Mouse (Mus musculus) layer of hippocampus, adult 9-11 months (tissue): ENCODE measurements at regions not wholly inside any gene's neighbourhood (a gene's known extent, or its start where the extent isn't known, plus 50 kb on each side); places are given as distances from the start of the nearest gene placed in this dataset.

Experiments
- DNase-seq: peaks from one replicate; pipeline ENCODE4 v3.0.0; 2022

DNA sequence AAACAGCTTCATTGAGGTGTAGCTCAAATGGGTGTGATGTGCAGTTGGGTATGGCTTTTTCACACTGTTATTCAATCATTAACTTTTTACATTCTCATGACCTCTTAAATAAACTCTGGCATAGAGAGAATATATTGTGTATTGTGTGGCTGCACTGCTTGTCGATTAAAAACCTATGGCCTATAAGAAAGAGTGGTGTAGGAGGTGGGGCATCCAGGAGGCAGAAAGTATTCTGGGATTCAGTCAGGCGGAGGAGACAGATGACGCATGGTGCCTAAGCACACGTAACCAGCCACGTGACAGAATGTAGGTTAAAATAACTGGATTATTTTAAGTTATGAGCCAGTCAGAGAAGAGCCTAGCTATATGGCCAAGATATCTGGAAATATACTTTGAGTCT lies 78.2 kb upstream of the Slc16a7 start:
- no peak for DNase-seq

DNA sequence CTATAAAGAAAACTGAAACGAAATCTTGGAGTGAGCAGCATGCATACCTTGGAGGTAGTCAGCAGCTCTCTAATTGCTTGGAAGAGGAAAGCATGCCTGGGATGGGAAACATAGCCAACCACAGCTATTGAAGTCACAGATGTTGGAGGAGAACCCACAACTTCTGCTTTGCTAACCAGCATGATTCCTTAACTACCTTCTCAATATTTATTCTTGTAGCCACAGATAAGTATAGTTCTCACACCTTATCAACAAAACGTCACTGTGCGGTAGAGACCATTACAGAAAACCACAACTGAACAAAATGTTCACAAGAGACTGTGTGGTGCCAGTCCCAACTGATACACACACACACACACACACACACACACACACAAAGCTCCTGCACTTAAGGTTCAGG lies 99.1 kb upstream of the Slc16a7 start:
- no peak for DNase-seq

- DNase-seq: peak; percentile 38
Measured at GRCm38 (mm10) chr10:125490395-125490794, 101.1 kb upstream of the Slc16a7 start.

DNA sequence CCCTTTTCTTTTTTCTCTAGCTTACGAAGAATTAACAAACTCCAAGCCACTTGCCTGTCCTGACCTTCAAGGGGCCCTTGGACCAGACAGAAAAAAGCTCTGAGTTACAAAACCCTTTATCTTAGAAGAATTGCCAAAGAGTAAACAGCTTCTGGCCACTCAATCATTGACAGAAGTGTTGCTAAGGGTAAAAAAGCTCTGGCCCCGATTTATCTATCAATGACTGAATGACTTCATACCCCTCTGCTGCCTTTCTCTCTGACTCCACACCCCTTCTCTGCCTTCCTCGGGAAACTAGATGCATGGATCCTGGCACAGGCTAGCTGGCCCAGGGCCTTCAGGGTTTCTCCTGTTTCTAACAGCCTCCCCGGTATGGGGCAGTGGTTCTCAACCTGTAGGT lies 105.2 kb upstream of the Slc16a7 start:
- no peak for DNase-seq

DNA sequence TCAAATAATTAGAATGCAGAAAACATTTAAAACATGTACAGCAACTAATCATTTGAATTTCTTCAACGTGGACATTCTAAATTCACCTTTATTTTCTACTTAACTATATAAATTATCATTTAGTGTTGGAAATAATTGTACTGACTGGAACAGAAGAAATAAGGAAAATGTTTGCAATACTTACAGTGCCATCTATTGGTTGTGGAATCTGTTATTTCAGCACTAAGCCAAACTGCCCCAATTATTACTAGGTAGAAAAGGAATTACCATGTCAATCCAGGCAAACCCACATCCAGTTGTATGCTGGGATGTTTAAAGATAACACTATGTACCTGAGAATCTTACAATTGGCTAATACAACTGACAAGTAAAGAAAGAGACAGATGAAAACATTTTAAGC lies 109.1 kb upstream of the Slc16a7 start:
- no peak for DNase-seq

- DNase-seq: no peak
Measured at GRCm38 (mm10) chr10:125500338-125500737, 111.1 kb upstream of the Slc16a7 start.

- no peak for DNase-seq
Measured at GRCm38 (mm10) chr10:125515026-125515425, 125.8 kb upstream of the Slc16a7 start.

DNA sequence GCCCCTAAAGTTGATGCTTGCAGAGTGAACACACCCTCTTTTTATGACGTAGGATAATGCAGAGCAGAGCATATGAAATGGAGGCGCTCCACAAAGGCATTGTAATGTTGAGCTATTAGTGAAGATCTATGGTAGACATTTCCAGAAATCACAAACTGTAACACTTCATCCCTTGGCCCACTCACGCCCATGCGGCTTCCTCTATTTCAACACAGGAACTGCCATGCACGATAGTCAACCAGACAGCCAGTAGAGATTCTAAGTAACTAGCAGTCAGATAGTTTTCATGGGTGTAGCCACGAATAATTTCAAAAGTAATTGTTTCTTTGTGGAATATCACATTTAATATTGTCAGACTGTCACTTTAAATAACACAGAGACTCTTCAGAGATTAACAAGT lies 141.6 kb upstream of the Slc16a7 start:
- no peak for DNase-seq

DNA sequence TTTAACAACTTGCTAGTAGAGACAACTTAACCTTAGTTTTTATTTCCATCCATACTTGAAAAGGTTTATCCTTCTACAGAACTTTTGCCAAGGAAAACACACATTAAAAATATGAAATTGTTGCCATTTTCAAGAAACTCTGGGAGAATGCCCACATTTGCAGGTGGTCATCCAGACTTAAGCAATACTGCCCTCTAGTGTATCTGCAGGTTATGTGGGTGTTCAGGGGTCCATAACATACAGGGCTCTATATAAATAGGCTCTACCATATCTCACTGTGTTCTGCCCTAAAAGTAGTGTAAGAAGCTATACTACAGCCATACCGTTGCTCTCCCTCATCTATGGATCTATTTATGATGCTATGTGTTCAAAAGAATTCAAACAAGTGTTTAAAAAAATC lies 149.1 kb upstream of the Slc16a7 start:
- DNase-seq: peak; percentile 6

DNA sequence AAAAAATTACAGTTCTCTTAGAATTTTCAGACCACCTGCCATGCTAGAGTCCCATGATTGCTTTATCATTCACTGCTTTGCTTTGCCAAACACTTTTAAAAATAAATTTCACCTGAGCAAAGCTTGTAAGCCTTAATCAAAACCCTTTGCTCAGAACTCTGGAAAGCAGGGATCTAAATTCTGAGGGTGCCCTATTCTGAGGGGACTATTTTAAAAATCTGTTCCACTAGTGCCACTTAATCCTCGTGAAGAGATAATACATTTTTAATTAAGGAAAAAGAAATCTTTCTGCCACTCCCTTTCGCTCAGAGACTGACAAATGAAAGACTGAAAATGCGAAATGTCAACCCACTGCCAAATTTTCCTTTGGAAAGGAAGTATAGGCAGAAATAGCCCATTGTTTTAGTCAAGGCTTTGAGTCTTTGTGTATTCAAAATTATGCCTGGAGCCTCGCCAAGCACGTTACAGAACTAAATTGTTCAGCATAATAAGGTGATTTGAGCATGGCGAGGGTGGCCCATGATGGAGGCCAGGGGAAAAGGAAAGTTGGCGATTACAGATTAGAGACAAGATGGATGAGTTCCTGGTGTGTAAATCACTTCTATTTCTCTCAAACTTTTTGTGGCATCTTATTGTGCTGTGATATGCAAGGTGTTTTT lies 197.4 kb upstream of the Slc16a7 start:
- DNase-seq: peak; percentile 8

- DNase-seq: no peak
Measured at GRCm38 (mm10) chr10:125593006-125593405, 203.7 kb upstream of the Slc16a7 start.

GRCm38 (mm10) chr10:125607787-125608617 lies 218.7 kb upstream of the Slc16a7 start:
- DNase-seq: no peak

DNA sequence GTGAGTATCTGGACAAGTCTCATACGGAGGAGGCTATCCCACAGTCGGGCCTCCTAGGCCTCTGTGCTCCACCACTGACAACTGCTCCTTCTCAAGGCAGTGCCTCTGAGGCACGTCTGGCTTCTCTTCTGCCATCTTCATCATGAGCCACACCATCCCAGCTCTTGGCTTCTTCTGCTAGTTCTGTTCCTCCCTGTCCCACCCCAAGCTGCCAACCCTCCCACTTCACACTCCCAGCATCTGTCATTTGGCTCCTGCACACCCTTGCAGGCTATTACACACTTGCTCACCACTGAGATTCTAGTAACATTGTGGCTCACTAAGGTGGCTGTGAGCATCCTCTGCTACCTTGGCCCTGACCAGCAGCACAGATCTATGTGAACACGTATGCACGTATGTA lies 221.1 kb upstream of the Slc16a7 start:
- peak; percentile 61 for DNase-seq

- peak; percentile 3 for DNase-seq
Measured at GRCm38 (mm10) chr10:125612773-125613172, 223.5 kb upstream of the Slc16a7 start.

GRCm38 (mm10) chr10:125621376-125621775 lies 232.1 kb upstream of the Slc16a7 start:
- no peak for DNase-seq

- no peak for DNase-seq
Measured at GRCm38 (mm10) chr10:125623836-125624235, 234.6 kb upstream of the Slc16a7 start.

GRCm38 (mm10) chr10:125667906-125668305 lies 278.6 kb upstream of the Slc16a7 start:
- no peak for DNase-seq

GRCm38 (mm10) chr10:125673637-125674036 lies 284.4 kb upstream of the Slc16a7 start:
- DNase-seq: no peak

GRCm38 (mm10) chr10:125679644-125680043 lies 286.3 kb upstream of the Lrig3 start:
- no peak for DNase-seq

DNA sequence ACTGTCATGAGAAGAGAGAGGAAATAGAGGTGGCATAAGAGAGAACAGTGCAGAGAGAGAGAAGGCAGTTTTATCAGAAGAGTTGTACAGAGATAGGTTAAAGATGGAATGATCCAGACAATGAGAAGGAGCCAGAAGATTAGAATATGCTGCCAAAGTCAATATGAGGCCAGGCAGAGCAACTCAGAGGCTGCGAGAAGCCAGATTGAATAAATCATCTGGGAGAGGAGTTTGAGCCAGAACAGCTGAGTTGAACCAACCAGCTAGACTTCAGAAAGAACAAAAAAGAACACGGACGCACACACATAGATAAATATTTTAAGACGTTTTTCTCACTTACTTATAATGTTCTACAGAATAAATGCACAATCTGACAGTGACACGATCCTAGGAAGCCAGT lies 280.8 kb upstream of the Lrig3 start:
- no peak for DNase-seq

DNA sequence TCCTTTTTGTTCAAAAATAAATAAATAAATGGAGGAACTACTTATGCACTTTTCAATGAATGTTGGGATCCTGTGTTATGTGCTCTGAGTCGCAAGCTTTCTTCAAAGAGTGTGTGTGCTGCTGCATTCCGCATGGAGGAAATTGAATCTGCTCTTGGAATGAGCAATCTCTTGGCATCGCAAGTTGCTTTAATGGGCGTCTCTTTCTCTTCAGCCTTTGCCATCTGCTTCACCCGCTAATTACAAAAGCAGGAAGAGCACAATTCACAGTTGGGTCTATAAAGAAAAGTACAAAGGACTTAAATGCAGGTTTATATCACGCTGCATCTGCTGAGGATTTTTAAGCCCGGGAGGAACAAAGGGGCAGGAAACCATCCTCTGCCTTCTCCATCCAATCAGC lies 272.5 kb upstream of the Lrig3 start:
- peak; percentile 53 for DNase-seq

GRCm38 (mm10) chr10:125696159-125696558 lies 269.8 kb upstream of the Lrig3 start:
- no peak for DNase-seq

DNA sequence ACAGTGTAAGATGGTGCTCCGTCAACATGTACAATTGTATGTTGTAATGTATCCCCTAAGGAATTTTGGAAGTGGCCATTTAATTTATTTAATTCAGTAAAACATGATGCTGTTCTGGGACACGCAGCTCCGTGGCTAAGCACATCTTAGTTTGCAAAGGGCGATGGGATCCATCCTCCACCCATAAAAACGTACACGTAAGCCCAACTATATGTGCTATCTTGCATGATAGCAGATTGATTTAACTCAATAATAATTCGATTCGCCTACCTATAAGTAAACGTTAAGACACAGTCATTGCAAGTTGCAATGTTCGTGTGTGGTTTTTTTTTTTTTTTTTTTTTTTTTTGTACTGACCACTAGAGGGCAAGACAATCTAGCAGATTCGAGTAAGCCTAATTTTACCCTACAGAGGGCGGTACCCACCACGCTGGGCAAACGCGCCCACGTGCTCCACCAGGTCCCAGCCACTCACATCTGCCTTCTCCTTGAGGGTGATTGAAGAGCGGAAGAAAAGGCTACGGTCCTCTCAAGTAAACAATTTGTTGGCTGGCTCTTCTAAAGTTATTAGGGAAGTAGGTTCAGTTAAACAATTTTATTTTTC lies 240.8 kb upstream of the Lrig3 start:
- DNase-seq: peak; percentile 61

- DNase-seq: no peak
Measured at GRCm38 (mm10) chr10:125725681-125726139, 240.3 kb upstream of the Lrig3 start.
